8 mouse cellular contexts compared by ENCODE assay signal in genomic region chr4:117928699-117929241, GRCm38 (mm10). TPM values are rescaled to one million over a fixed set of nuclear protein-coding genes. Genes with fewer than 3 reads are reported as not detected.
DNase-seq lines count a peak whose midpoint lies in the region; ATAC-seq and TF ChIP-seq lines count a peak whose summit lies in the region.

No protein-coding gene starts in this region.

- no peak overlapping the region for H3K27ac ChIP-seq in ES-E14 (ENCODE audit: insufficient read depth, low read depth, low read length, poor library complexity, severe bottlenecking)
- peak overlapping the region; percentile 19; the same call in 1 of the 2 replicates for H3K27ac ChIP-seq in lung, embryonic 14.5 days (ENCODE audit: low read depth)

- H3K9me3 ChIP-seq in ES-E14 (ENCODE audit: control insufficient read depth, insufficient read depth, low read depth, low read length) = no peaks in the 10 kb centered on the region
- H3K9me3 ChIP-seq in lung, embryonic 14.5 days (ENCODE audit: low read depth, low read length) = no peaks in the 10 kb centered on the region

- intact Hi-C loops in gastrocnemius, postnatal 14 days (cut with DNase I; ENCODE audit: low total_unique reads) = loop anchor here (5.0 kb wide), 1 partner anchor 359 kb away; no protein-coding TSS in a partner anchor

- H3K4me2 ChIP-seq in lung, embryonic 14.5 days = peak overlapping the region; percentile 92

- H3K4me1 ChIP-seq in ES-E14 (ENCODE audit: control insufficient read depth in 2 of 2, insufficient read depth in 2 of 2, low read length in 2 of 2, poor library complexity in 1 of 2) = peaks cover 0 to 2% of the 10 kb centered on the region in 2 experiments; a peak in 1 of 4 replicates
- peaks cover 11% of the 10 kb centered on the region for H3K4me1 ChIP-seq in lung, embryonic 14.5 days (ENCODE audit: insufficient read depth)

- WGBS in lung, embryonic 14.5 days = 3% methylated on average over 13 of the region's 13 CpGs

- H3K9ac ChIP-seq in ES-E14 (ENCODE audit: insufficient read depth, low read depth, low read length, poor library complexity, severe bottlenecking) = peak overlapping the region; percentile 78
- peak overlapping the region; percentile 54 for H3K9ac ChIP-seq in lung, embryonic 14.5 days

- peak; percentile 42 for ATAC-seq in lung, embryonic 14.5 days (ENCODE audit: insufficient read depth)
- no peak for ATAC-seq in inflammation-experienced regulatory T-cells, adult 6 months

- DNase-seq in 3T3-L1 (ENCODE audit: low read depth, low spot score) = peak; percentile 67
- DNase-seq in ES-E14 (ENCODE audit: low read depth, low spot score) = no peak
- peak; percentile 48 to 54 for DNase-seq in cerebellum, postnatal 36 days
- DNase-seq in gastrocnemius, postnatal 14 days = peak; percentile 55
- peak; percentile 76 for DNase-seq in kidney, adult 18-20 months
- peak; percentile 87 for DNase-seq in lung, embryonic 14.5 days
- peak; percentile 52 for DNase-seq in right cerebral cortex, postnatal 14 days

- peaks cover 35% of the 10 kb centered on the region for H3K27me3 ChIP-seq in lung, embryonic 14.5 days (ENCODE audit: insufficient read depth, low read length)

- peak overlapping the region; percentile 72 to 75 for H3K4me3 ChIP-seq in ES-E14 (ENCODE audit: insufficient read depth in 1 of 2, low read depth in 1 of 2, low read length in 2 of 2, poor library complexity in 1 of 2, severe bottlenecking in 1 of 2)
- peak overlapping the region; percentile 40 for H3K4me3 ChIP-seq in lung, embryonic 14.5 days (ENCODE audit: low read depth, low read length)

- TF ChIP-seq CTCF in lung, embryonic 14.5 days (IDR thresholded peaks at IDR 0.05; ENCODE audit: low read depth) = peak; percentile 74

- peaks cover 9% of the 10 kb centered on the region; the same call in 1 of the 2 replicates for H3K36me3 ChIP-seq in ES-E14 (ENCODE audit: control insufficient read depth, insufficient read depth, low read length, poor library complexity, severe bottlenecking)
- peaks cover 3% of the 10 kb centered on the region; the same call in 1 of the 2 replicates for H3K36me3 ChIP-seq in lung, embryonic 14.5 days (ENCODE audit: insufficient read depth)

- in situ Hi-C loops in ES-E14 (cut with MboI; ENCODE audit: low sequenced_read_pairs in 2 of 2, unreplicated experiment in 2 of 2) = no loop called here

TF ChIP-seq in ES-E14, 5 proteins besides CTCF, POLR2A, EP300 and RAD21:
- TF ChIP-seq ZNF384 (IDR thresholded peaks at IDR 0.05; ENCODE audit: low read depth, low read length) (no peak), HCFC1 (IDR thresholded peaks at IDR 0.05; ENCODE audit: borderline replicate concordance, insufficient read depth, low read length) (no peak), ZC3H11A (IDR thresholded peaks at IDR 0.05; ENCODE audit: borderline replicate concordance, low read depth, low read length) (no peak), MAFK (IDR thresholded peaks at IDR 0.05; ENCODE audit: insufficient read depth, low read depth, low read length) (no peak), CHD2 (IDR thresholded peaks at IDR 0.05; ENCODE audit: low read depth, low read length) (no peak)

RNA-seq across cellular contexts. Expression of gene Artn, which starts 0.8 kb away (rescaled TPM):
- 0.94 and 1.8 TPM in 2 replicates for total RNA-seq in ES-E14 (2012; rRNA removed)
- under 1 TPM; 0.31 TPM for total RNA-seq in gastrocnemius, postnatal 14 days (2021)
- polyA plus RNA-seq in lung, embryonic 14.5 days (2014; fragmentation: Nextera tagmentation; extraction: Ambion mirVana) = 2.5 and 3.3 TPM in 2 replicates
- not detected for polyA plus RNA-seq in inflammation-experienced regulatory T-cells, adult 6 months (2017; shearing (Covaris generic))

RNA-seq across cellular contexts. Expression of gene Ipo13, which starts 14.0 kb away (rescaled TPM):
- total RNA-seq in ES-E14 (2012; rRNA removed) = 50.2 and 53.6 TPM in 2 replicates
- 100 to 1,000 TPM; 141 to 204 TPM for total RNA-seq in gastrocnemius, postnatal 14 days (2021)
- polyA plus RNA-seq in lung, embryonic 14.5 days (2014; fragmentation: Nextera tagmentation; extraction: Ambion mirVana) = 39.2 and 44.2 TPM in 2 replicates
- polyA plus RNA-seq in inflammation-experienced regulatory T-cells, adult 6 months (2017; shearing (Covaris generic)) = 10 to 100 TPM; 11.3 to 13.9 (median 12.7) TPM

RNA-seq across cellular contexts. Expression of gene Dph2, which starts 36.9 kb away (rescaled TPM):
- 25.1 and 36.1 TPM in 2 replicates for total RNA-seq in ES-E14 (2012; rRNA removed)
- total RNA-seq in gastrocnemius, postnatal 14 days (2021) = 1 to 10 TPM; 2.6 to 2.7 TPM
- polyA plus RNA-seq in lung, embryonic 14.5 days (2014; fragmentation: Nextera tagmentation; extraction: Ambion mirVana) = 21.4 and 21.7 TPM in 2 replicates
- polyA plus RNA-seq in inflammation-experienced regulatory T-cells, adult 6 months (2017; shearing (Covaris generic)) = 10 to 100 TPM; 20.1 to 32.4 (median 23.9) TPM

RNA-seq across cellular contexts. Expression of gene Atp6v0b, which starts 41.6 kb away (rescaled TPM):
- total RNA-seq in ES-E14 (2012; rRNA removed) = 267 and 398 TPM in 2 replicates
- 10 to 100 TPM; 55.4 to 57.6 TPM for total RNA-seq in gastrocnemius, postnatal 14 days (2021)
- 139 and 150 TPM in 2 replicates for polyA plus RNA-seq in lung, embryonic 14.5 days (2014; fragmentation: Nextera tagmentation; extraction: Ambion mirVana)
- 100 to 1,000 TPM in 1 of 3 experiments, 10 to 100 TPM in 2; 75.7 to 115 (median 83.2) TPM for polyA plus RNA-seq in inflammation-experienced regulatory T-cells, adult 6 months (2017; shearing (Covaris generic))

RNA-seq across cellular contexts. Expression of gene B4galt2, which starts 45.5 kb away (rescaled TPM):
- total RNA-seq in ES-E14 (2012; rRNA removed) = 11.1 and 11.2 TPM in 2 replicates
- 1 to 10 TPM; 6.5 to 8.1 TPM for total RNA-seq in gastrocnemius, postnatal 14 days (2021)
- 27.6 and 31.8 TPM in 2 replicates for polyA plus RNA-seq in lung, embryonic 14.5 days (2014; fragmentation: Nextera tagmentation; extraction: Ambion mirVana)
- polyA plus RNA-seq in inflammation-experienced regulatory T-cells, adult 6 months (2017; shearing (Covaris generic)) = not detected
